Mouse (Mus musculus) myocyte (in vitro differentiated cells): ENCODE data around the gene Phf13.

Experiments
- CEBPB ChIP-seq: IDR thresholded peaks from 2 replicates; pipeline ENCODE4 v1.6.1; 2011; ENCODE audit warnings: mild to moderate bottlenecking, moderate library complexity; ENCODE audit not compliant: poor library complexity, insufficient read depth, severe bottlenecking
- POLR2A ChIP-seq: IDR thresholded peaks from one replicate; pipeline ENCODE4 v1.6.1; 2011; ENCODE audit warnings: low read depth, mild to moderate bottlenecking, control low read depth, moderate library complexity; ENCODE audit not compliant: insufficient read length
- REST ChIP-seq: IDR thresholded peaks from one replicate; pipeline ENCODE4 v1.6.1; 2011; ENCODE audit warnings: mild to moderate bottlenecking, control low read depth, moderate library complexity; ENCODE audit not compliant: insufficient read depth, insufficient read length

GRCm38 (mm10) chr4:151957584-151958315 lies 38.3 kb downstream of the Phf13 start:
- no peak for TF ChIP-seq POLR2A
- TF ChIP-seq CEBPB, result no peak
- TF ChIP-seq REST, result no peak
